Mouse (Mus musculus): ENCODE measurements around the gene Ptpn13.

Ptpn13 gene

DNA sequence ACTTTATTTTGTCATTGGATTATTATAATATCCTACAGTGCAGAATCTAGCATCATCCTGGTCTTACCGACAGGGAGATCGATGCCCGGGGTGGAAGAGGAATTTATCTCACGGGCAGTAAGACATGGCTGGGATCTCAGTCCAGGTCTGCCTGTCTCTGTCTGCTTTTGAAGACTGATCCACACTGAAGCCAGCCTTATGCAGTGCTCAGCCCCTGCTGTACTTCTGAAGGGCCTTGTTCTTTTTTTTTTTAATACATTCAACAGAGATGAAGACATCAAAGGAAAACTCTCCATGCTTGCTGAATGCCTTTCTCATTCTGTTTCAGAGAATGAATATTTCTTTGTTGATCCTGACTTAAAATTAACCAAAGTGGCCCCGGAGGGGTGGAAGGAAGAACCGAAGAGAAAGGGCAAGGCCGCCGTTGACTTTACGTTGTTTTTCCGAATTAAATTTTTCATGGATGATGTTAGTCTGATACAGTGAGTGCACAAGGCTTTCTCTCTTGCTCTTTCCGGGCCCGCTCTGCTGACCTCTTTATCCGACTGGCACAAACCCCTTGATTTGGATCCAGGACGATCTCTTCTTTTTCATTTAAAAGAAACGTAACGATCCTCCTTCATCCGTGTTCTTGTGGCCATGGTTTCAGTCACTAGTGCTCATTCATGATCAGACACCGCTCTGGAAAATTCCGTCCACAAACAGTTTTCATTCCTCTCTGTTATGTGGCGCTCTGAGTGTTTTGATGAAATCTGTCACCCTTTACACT is 101.9 kb downstream of the Ptpn13 start:
- DNase-seq = no peak

DNA sequence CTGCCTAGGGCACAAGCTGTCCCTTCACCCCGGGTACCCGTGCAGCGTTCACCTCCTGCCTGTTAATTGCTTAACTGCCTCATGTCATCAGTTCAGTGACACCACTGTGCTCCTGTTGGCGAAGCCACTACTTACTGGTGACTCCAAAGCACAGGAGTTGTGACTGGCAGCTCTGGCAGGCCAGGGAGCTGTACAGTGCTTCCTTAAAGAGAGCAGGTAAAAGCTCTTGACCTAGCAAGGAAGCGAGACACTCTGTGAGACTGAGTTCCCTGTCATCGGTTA is 102.4 kb downstream of the Ptpn13 start:
- DNase-seq = no peak

DNA sequence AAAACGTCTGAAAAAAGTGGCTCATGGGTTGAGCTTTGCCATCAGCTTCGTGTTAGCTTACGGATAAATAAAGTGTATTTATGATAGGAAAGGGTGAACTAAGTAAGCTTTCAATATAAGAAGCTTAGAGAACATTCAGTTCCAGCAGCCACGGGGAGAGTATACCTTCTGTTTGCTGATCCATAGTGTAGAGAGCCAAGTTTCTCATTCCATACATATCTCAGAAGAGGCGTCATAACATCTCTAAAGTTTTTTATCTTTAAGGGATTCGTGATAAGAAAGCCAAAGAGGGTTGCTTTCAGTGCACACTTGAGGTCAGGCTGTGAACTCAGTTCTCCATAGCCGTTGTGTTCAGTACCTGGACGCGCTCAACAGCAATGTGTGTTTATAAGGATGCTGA is 105.2 kb downstream of the Ptpn13 start:
- DNase-seq = no peak

DNA sequence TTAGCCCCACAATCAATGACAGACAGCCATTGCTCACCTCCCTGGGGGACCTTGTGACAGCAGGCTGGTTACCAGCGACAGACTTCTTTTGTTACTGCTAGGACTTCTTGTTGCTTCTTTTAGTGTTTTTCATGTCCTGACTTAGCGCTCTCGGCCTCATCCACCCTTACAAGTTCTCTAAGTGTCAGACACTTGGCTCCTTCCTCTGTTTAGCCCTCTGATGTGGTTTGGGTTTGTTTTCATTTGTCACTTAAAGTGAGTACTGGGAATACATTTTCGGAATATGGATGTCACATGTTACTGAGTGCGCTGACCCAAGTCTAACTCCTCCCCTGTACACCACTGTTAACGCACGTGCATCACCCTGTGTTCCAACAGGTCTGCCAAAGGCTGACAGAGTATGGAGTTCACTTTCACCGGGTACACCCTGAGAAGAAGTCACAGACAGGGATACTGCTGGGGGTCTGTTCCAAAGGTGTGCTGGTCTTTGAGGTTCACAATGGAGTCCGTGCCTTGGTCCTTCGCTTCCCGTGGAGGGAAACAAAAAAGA is 107.9 kb downstream of the Ptpn13 start:
- no peak for DNase-seq

DNA sequence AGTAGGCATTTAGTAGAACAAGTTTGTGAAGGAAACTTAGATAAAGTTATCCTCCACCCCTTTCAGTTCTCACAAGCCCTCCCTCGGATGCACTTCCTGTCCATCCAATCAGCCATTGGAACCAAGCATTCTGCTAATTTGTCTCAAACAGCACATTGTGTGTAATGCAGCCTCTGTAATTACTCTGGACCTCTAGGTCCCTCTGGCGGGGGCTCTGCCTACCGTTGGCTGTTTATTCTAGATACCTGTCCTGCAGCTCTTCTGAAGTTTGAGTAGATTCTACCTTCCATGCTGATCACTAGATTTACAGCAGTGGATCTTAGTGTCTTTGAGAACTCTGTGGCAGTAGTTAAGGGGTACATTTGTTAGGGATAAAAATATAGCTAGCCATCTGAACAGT is 109.5 kb downstream of the Ptpn13 start:
- DNase-seq = no peak

DNA sequence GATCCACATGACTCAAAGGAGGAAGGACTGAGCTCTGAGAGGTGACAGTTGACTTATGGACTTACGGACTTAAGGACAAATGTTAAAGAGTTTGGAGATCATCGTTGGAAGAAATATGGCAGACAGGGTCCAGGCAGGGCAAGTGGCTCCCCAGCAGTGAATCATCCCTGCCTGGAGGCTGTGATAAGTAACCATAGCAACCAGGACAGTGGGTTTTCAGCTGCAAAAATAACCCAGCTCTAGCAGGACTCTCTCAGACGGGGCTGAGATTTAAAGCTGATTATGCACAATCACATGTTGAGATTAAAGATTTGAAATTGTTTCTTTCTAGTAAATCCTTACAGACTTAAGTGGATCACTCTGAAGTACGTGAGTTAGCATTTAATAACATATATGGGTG is 112.4 kb downstream of the Ptpn13 start:
- DNase-seq = peak; percentile 42

DNA sequence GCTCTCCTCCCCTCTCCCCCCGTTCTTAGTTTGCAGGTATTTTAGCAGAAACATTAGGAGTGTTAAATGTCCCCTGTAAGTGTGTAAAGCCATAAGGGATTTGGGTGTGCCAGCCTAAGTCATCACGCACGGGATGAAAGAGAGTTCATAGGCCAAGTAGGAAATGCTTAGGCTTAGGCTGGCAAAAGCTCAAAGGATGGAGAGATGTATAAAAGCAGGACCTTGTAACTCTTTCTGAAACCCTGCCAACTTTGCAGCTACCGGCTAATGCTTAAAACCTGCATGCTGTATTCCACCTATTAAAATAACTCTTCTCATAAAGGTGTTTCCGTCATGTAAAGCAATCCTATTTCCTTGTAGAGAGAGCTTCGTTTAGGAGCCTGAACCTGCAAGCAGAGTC is 115.6 kb downstream of the Ptpn13 start:
- no peak for DNase-seq

DNA sequence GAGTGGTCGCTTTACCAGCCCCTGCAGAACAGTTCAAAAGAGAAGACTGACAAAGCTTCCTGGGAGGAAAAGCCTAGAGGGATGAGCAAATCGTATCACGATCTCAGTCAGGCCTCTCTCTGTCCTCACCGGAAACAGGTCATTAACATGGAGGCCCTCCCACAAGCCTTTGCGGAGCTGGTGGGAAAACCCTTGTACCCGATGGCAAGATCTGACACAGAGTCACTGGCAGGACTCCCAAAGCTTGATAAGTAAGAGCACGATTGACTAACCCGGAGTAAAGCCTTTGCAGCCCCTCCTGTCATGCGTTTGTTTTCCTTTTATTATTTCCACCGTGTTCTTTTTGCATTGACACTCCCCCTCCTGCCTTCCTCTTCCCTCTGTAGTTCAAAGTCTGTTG is 116.1 kb downstream of the Ptpn13 start:
- DNase-seq = no peak

DNA sequence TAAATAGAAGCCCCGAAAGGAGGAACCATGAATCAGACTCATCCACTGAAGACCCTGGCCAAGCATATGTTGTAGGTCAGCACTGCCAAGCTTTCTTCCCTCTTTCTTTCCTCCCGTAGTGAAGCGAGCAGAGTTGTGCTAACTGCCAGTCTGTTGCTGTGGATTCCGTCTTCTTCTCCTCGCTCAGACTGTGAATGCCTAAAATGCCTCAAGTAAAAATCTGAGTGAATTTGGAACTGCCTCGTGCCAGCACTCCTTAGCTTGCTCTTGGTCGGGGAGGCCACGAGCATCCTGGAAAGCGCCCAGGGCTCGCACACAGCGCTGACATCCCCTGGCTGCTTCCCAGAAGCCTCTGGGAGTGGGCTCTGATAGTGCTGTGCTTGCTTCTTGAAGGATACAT is 116.5 kb downstream of the Ptpn13 start:
- DNase-seq = no peak

DNA sequence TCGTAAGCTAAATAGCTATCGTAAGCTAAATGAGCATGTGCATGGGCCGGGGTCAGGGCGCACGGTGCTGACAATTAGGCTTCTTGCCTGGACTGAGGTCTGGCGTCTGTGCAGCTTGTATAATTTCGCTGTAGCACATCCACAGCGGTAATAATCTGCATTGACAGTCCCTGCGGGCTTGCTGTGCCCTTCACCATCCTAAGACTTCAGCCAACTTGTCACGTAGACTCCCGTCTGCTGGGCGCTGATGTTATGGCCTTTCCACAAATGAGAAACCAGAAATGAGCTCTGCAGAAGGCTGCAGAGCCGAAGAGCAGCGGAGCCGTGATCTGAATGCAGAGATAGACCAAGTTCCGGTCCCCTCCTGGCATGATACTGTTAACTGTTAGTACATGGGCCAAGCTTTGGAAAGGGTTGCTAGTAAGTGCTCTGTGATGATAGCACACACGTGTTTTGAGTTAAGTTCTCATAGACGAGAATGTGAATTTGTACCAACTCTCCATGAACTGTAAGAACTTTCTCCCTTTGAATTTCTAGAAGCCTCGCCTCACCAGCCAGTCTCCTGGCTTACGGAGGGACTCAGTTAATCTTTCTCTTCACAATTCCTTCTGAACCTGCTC is 120.5 kb downstream of the Ptpn13 start:
- DNase-seq = peak; percentile 72

DNA sequence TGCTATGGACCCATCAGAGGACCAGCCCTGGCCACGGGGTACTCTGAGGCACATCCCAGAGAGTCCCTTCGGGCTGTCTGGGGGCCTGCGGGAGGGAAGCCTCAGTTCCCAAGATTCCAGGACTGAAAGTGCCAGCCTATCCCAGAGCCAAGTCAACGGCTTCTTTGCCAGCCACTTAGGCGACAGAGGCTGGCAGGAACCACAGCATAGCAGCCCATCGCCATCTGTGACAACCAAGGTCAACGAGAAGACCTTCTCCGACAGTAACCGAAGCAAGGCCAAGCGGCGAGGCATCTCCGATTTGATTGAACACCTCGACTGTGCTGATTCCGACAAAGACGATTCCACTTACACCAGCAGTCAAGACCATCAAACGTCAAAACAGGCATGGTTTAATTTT is 129.8 kb downstream of the Ptpn13 start:
- no peak for DNase-seq

DNA sequence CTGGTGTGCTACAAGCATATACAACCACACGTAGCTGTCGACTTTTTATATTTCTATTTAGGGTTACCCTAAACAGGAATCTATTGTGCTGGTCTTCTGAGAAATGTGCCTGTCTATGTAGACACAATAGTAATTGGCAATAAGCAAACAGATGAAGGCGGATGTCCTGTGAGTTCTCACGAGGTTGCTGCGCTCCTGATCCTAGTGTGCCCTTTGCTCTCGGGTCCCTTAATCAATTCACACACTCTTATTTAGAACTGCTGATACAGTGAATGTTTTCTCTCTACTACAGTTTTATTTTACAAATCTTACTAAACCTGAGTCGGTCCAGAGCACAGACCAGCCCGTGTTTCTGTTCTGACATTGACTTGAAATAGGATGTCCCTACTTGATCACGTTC is 135.6 kb downstream of the Ptpn13 start:
- no peak for DNase-seq

DNA sequence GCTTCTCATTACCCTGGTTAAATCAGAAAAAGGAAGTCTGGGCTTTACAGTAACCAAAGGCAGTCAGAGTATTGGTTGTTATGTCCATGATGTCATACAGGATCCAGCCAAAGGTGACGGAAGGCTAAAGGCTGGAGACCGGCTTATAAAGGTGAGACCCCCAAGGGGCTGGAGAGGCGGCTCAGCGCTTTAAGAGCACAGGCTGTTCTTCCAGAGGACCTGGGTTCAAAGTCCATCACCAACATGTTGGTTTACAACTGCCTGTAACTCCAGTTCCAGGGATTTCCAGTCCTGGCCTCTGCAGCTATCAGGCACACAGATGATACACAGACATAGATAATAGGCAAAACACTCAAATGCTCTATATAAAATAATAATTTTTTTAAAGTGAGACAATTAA is 143.0 kb downstream of the Ptpn13 start:
- no peak for DNase-seq

DNA sequence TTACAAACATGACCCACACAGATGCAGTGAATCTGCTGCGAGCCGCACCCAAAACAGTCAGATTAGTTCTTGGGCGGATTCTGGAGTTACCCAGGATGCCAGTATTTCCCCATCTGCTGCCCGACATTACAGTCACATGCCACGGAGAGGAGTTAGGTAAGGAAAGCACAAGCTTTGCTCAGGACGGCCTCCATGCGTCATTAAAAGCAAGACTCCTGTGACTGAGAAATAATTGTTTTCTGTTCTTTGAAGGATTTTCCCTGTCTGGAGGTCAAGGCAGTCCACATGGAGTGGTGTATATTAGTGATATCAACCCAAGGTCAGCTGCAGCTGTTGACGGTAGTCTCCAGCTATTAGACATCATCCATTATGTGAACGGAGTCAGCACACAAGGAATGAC is 144.5 kb downstream of the Ptpn13 start:
- DNase-seq = no peak

DNA sequence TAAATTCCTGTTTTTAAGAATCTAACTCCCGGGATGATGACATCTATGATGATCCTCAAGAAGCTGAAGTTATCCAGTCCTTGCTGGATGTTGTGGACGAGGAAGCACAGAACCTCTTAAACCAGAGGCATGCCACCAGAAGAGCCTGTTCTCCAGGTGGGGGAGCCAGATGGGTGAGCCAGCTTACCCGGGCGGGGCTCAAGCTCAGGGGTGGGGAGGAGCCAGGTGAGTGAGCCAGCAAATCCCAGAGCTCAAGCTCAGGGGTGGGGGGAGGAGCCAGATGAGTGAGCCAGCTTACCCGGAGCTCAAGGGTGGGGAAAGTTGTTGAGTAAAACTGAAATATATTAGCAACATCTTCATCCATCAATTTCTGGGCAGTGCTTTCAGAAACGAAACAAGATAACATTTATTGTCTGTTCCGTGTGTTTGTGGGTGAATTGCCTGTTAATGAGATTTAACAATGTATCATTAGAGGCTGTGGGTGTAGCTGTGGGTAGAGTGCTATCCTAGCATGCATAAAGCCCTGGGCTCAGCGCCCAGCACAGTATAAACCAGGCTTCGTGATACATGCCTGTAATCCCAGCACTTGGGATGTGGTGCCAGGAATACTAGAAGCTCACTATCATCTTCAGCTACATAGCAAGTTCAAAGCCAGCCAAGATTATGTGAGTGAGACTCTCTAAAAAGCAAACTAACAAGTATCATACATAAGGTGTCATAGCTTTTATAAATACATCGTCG is 154.9 kb downstream of the Ptpn13 start:
- DNase-seq = no peak

DNA sequence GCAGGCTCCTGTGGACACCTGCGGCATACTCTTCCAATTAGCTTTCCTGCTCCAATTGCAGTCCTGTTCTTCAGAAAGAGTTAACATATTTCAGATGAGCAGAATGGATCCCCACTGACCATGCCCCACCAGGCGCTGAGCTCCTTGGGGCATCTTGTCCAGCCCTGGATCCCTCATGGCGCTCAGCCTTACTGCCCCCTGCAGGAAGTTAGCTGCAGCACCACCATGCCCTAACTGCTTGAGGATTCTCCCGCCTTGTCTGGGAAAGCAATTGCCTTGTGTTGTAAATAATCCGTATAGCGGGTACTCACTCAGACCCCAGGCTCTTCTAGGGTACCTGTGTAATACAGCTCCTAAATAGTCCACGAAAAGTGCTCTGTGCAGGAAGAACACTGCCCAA is 162.2 kb downstream of the Ptpn13 start:
- DNase-seq = peak; percentile 36

DNA sequence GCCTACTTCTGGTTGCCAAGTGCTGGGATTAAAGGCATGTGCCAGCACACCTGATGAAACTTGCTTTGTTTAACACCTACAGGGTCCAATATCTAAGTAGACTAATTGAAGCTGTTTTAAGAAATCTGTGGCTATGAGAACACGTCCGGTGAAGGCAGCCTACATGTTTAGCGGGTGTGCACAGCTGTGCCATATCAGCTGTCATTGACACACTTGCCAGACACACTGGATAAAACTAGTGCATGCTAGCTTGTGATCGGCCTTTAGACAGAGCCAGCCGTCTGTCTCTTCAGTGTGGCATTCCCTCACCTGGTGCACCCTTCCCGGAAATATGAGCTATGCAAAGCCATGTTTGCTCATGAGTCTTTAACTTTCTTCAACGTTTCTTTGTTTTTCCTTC is 166.9 kb downstream of the Ptpn13 start:
- DNase-seq = no peak

DNA sequence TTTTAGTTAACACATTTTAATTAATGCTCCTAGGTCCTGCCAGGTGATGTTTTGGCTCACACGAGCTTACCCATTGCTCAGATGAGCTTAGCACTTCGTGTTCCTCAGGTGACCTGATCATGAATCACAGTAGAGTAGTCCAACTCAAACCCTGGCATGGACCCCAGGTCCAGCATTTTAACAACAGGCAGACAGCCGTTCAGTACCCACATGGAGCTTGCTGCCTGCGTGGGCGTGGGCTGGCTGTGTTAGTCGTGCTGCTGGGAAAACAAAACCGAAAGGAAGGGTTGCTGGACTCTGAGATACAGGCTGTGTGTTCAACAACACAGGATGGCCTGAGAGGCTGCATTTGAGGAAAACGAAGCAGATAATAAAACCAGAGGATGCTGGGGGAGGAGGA is 167.7 kb downstream of the Ptpn13 start:
- DNase-seq = no peak

DNA sequence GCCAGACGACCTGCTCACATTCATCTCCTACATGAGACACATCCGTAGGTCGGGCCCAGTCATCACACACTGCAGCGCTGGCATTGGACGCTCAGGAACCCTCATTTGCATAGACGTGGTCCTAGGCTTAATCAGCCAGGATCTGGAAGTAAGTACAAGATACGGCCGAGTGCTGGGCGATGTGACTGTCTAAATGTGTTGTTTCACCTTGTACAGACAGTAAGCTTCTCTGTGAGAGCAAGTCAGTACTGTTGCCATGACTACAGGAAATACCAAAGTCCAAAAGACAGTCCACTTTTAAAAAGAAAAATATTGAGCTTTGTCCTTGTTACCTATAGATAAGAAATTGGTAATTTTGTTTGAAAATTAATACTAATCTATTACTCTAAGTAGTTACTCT is 168.6 kb downstream of the Ptpn13 start:
- DNase-seq = no peak

DNA sequence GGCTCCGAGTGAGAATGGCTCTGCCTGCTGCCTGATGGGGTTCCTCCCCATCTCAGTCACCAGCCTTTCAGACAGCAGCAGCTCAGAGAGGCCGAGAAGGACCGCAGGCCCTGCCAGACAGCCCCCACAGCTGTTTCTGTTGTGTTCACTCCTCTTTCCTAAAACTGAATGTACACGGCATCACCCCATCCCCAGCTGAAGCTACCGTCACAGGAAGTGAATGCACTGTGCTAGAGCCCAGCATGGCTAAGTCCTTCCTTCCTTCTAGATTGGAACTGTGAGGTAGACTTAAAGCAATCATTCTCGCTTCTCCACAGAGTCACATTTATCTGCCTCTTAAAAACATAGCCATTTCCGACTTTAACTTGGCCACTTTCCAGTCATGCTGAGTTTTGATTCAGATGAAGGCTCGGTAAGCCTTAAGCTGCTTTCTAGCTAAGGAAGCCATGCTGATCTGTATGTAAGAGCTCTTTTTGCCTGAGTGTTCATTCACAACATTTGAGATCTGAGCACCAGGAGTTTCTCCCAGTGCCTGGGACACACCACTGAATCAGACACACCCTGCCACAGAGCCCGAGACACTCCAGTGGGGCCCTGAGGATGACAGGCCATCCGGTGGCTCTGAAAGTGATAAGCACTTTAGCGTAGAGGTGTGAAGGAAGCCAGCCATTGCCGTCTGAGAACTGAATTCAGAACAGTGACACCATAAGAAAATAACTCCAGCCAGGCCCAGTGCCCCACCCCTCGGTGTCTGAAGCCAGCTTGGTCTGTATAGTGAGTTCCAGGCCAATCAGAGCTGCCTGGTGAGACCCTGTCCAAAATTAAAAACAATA is 170.6 kb downstream of the Ptpn13 start:
- DNase-seq = no peak

DNA sequence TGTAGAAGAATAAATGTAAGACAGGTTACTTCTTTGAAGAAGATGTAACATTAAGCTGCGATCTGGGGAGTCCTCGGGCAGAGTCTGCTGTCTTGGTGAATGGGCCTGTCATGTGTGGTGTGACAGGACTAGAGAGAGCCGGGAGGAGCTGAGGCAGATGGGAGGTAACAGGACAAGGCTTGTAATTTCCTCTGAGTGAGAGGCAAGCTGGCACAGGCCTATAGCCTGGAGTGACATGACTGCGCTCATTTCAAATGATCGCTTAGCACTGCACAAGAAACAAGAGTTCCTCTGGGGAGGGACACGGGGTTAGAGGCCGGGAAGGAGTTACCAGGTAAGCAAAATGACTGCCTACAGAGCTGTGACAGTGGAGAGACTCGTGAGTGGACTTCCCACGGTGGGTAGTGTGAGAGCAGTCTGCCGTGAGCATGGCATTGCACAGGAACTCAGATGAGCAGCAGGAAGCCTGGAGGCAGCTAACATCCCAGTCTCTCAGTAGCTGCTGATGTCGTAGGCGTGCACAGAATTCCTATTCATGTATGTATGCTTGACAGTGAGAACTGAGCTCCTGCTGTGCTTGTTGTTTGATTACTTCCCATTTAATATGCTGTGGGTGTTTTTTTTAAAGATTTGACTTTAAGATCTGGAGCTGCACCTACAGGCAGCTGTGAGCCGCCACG is 171.6 kb downstream of the Ptpn13 start:
- DNase-seq = peak; percentile 51

DNA sequence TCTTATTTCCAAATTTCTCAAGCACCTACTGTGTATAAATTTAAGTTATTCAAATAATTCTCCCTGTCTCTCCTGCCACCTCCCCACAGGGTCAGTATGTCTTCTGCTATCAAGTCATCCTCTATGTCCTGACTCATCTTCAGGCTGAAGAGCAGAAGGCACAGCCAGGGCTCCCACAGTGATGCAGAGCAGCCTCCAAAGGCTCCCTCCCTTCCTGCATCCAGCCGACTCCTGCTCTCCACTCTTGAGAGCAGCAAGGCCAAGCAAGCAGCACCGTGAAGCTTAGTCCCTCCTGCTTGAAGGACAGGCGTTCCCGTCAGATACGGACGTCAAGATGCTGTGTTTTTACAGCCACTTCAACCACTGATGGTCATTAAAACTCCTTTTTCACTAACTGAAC is 172.6 kb downstream of the Ptpn13 start:
- DNase-seq = no peak

DNA sequence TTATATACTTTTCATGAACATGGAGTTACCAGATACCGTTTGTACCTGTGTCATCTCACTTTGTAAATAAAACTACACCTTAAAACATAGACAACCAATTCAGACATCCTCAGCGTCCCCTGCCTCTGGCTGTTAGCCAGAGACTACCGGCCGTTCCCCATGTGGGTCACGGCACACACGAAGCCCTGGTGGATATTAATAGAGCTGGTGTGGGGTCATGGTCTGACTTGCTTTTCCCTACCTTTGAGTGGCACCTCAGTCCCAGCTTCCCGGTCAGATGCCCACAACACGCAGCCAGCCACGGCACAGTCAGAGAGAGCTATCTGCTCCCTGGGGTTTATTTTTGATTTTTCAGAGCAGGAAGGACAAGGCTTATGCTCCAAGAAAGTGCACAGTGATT is 173.3 kb downstream of the Ptpn13 start:
- no peak for DNase-seq

All from retina, postnatal 1 day (tissue).